Comparison of ENCODE assay signal across 20 mouse cellular contexts in the genomic region with DNA sequence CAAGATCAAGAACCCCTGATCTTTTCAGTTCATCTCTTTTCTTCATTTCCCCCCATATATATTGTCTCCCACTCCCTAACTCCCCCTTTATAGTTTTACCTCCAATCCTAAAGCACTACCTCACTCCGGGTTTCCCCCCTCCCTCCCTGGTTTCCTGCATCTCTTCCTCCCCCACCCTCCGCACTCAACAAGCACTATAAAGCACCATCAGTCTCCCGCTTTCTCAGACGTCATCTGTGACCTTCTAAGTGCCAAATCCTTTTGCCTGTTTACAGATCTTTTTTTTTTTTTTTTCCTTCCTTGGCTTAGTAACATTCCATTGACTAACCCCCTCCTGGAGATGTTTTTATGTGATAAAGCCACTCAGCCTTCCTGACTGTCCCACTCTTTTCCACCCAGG. TPM values are rescaled to one million over a fixed set of nuclear protein-coding genes. Genes with fewer than 3 reads are reported as not detected.
DNase-seq lines count a peak whose midpoint lies in the region; ATAC-seq lines count a peak whose summit lies in the region.
"Had no signal": no experiment of that assay in that cellular context is flagged by ENCODE, and none has a peak within 500 bp of the region (broad histone marks: within the 10 kb centered on the region; RNA-seq: fewer than 3 reads in every experiment).

No protein-coding gene starts in this region.

- H3K4me1 ChIP-seq in kidney, embryonic 16.5 days (ENCODE audit: insufficient read depth, low read length) = peaks cover 20% of the 10 kb centered on the region
- H3K4me1 ChIP-seq in midbrain, embryonic 16.5 days (ENCODE audit: control insufficient read depth, insufficient read depth, low read length) = peaks cover 21% of the 10 kb centered on the region

- H3K27me3 ChIP-seq in kidney, embryonic 16.5 days (ENCODE audit: insufficient read depth, low read length) = no peaks in the 10 kb centered on the region
- H3K27me3 ChIP-seq in midbrain, embryonic 16.5 days (ENCODE audit: control insufficient read depth, insufficient read depth, low read depth, low read length) = no peaks in the 10 kb centered on the region
- H3K27me3 ChIP-seq: hindbrain, embryonic 15.5 days; neural tube, embryonic 13.5 days had no signal

- no peak for ATAC-seq in kidney, embryonic 16.5 days (ENCODE audit: low FRiP score, low TSS enrichment)
- ATAC-seq in midbrain, embryonic 16.5 days = no peak
- ATAC-seq: forebrain, postnatal 0 days had no signal

- peak; percentile 48 for DNase-seq in kidney, postnatal 10 days
- DNase-seq in CD4-positive helper T cell, adult 2 months (ENCODE audit: low read depth, low spot score) = peak; percentile 32
- peak; percentile 60 for DNase-seq in CD4-positive, CD25-positive, alpha-beta regulatory T cell, adult 2 months (ENCODE audit: low read depth, low spot score)
- peak; percentile 70 for DNase-seq in induced T-regulatory cell, adult 2 months (ENCODE audit: low read depth)
- DNase-seq in cerebellum, adult 9-11 months = no peak
- no peak for DNase-seq in urinary bladder, adult 2 months (ENCODE audit: low spot score)
- DNase-seq: cerebellum, postnatal 14 days; forebrain, postnatal 0 days; gastrocnemius, adult 2 months; heart, adult 11 months; heart, postnatal 14 days had no signal

- no peaks in the 10 kb centered on the region for H3K9me3 ChIP-seq in kidney, embryonic 16.5 days (ENCODE audit: low read length)
- H3K9me3 ChIP-seq in midbrain, embryonic 16.5 days (replicated peaks; ENCODE audit: control insufficient read depth, low read length, poor library complexity, severe bottlenecking) = no peaks in the 10 kb centered on the region
- H3K9me3 ChIP-seq: embryonic facial prominence, embryonic 10.5 days; hindbrain, embryonic 15.5 days; limb, embryonic 10.5 days; megakaryocyte, embryonic 14.5 days; neural tube, embryonic 13.5 days had no signal

- H3K36me3 ChIP-seq in kidney, embryonic 16.5 days (ENCODE audit: insufficient read depth, low read length) = no peaks in the 10 kb centered on the region
- no peaks in the 10 kb centered on the region for H3K36me3 ChIP-seq in midbrain, embryonic 16.5 days (ENCODE audit: control insufficient read depth, insufficient read depth, low read length)
- H3K36me3 ChIP-seq: hindbrain, embryonic 15.5 days; neural tube, embryonic 13.5 days had no signal

- H3K4me3 ChIP-seq in kidney, embryonic 16.5 days (ENCODE audit: low read length) = no peak overlapping the region
- no peak overlapping the region for H3K4me3 ChIP-seq in midbrain, embryonic 16.5 days (ENCODE audit: low read depth, low read length)
- H3K4me3 ChIP-seq: erythroblast, embryonic 14.5 days; limb, embryonic 10.5 days; megakaryocyte, embryonic 14.5 days had no signal

- H3K4me2 ChIP-seq in kidney, embryonic 16.5 days (replicated peaks; ENCODE audit: low read depth, low read length) = no peak overlapping the region
- no peak overlapping the region for H3K4me2 ChIP-seq in midbrain, embryonic 16.5 days (ENCODE audit: low read length)

- WGBS in kidney, embryonic 16.5 days = 21% methylated on average over 4 of the region's 4 CpGs
- 45% methylated on average over 4 of the region's 4 CpGs for WGBS in midbrain, embryonic 16.5 days

- H3K27ac ChIP-seq in kidney, embryonic 16.5 days (ENCODE audit: low read length) = no peak overlapping the region
- H3K27ac ChIP-seq in midbrain, embryonic 16.5 days (ENCODE audit: low read length) = no peak overlapping the region
- H3K27ac ChIP-seq: embryonic facial prominence, embryonic 10.5 days; gastrocnemius, adult 2 months; hindbrain, embryonic 15.5 days; limb, embryonic 10.5 days; liver, embryonic 14.5 days; neural tube, embryonic 13.5 days had no signal

- H3K9ac ChIP-seq in kidney, embryonic 16.5 days (replicated peaks; ENCODE audit: low read length) = no peak overlapping the region
- no peak overlapping the region for H3K9ac ChIP-seq in midbrain, embryonic 16.5 days (ENCODE audit: low read depth, low read length)
- H3K9ac ChIP-seq: hindbrain, embryonic 15.5 days; liver, embryonic 14.5 days had no signal

RNA-seq across cellular contexts. Expression of a gene that starts 1.6 kb away (rescaled TPM):
- 15.2 and 17.7 TPM in 2 replicates for polyA plus RNA-seq in kidney, embryonic 16.5 days (2015; fragmentation: Nextera tagmentation; extraction: Ambion mirVana)
- polyA plus RNA-seq in urinary bladder, adult 2 months (2012; rRNA removed) = 36.2 and 36.3 TPM in 2 replicates
- 32.6 and 37.9 TPM in 2 replicates for polyA plus RNA-seq in midbrain, embryonic 16.5 days (2015; fragmentation: Nextera tagmentation; extraction: Ambion mirVana)
- polyA plus RNA-seq: erythroblast, embryonic 14.5 days had no signal

Comparison
In these comparisons a context has a peak if more than half of its experiments do, and no peak if none do; other contexts are left out.
1. DNase-seq: peak in kidney, postnatal 10 days (single experiment), CD4-positive helper T cell, adult 2 months (single experiment), CD4-positive, CD25-positive, alpha-beta regulatory T cell, adult 2 months (single experiment) and induced T-regulatory cell, adult 2 months (single experiment); none in cerebellum, adult 9-11 months (single experiment) and urinary bladder, adult 2 months (single experiment).